Mouse (Mus musculus): ENCODE measurements around the gene Hand1. TPM values are rescaled to one million over a fixed set of nuclear protein-coding genes. Genes with fewer than 3 reads are reported as not detected.

Gene Hand1
- total and polyA plus RNA-seq, 3 experiments = not detected

GRCm38 (mm10) chr11:57841391-57841790, 8.8 kb upstream of the Hand1 start:
- Histone ChIP-seq H3K27me3 (ENCODE audit: control insufficient read depth, insufficient read depth, low read length) (peaks cover 12% of the 10 kb centered on the region), H3K9ac (ENCODE audit: low read depth, low read length) (no peak overlapping the region), H3K79me2 (replicated peaks; ENCODE audit: control insufficient read depth, insufficient read depth, low read length) (no peaks in the 10 kb centered on the region), H3K27ac (no peak overlapping the region), H3K36me3 (ENCODE audit: control insufficient read depth, insufficient read depth, low read length) (no peaks in the 10 kb centered on the region), H3K4me3 (no peak overlapping the region), H3K4me1 (ENCODE audit: control insufficient read depth, insufficient read depth, low read length) (no peaks in the 10 kb centered on the region)
- 59% methylated on average over 7 of the region's 7 CpGs for WGBS
- TF ChIP-seq CTCF (IDR thresholded peaks at IDR 0.05) (no peak), POLR2A (IDR thresholded peaks at IDR 0.05; ENCODE audit: insufficient read depth, low read depth, low read length) (no peak), EP300 (IDR thresholded peaks at IDR 0.05; ENCODE audit: insufficient read depth, low read depth, low read length) (no peak)
- no peak for DNase-seq
- intact Hi-C loops (cut with DNase I) = no loop called here

DNA sequence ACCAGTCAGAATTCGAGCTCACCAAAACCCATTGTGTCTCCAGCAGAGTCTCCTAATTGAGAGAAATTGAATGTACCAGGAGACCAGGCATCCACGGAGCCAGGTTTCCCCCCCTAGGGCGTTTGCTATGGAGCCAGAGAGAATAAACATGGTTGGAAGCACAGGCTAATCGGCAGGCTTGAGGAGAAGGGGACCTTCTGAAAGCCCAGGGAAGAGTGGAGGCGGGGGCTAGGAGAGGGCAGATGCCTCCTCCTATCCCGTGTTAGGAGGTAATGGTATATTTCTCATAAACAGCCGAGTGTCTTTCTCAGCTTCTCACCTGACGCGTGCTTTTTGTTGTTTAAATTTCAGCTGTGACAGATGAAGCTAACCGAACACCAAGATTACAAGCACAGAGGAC, 8.4 kb upstream of the Hand1 start:
- intact Hi-C loops (cut with DNase I) = no loop called here
- Histone ChIP-seq H3K9ac (ENCODE audit: low read depth, low read length) (no peak overlapping the region), H3K27me3 (ENCODE audit: control insufficient read depth, insufficient read depth, low read length) (peaks cover 13% of the 10 kb centered on the region)

DNA sequence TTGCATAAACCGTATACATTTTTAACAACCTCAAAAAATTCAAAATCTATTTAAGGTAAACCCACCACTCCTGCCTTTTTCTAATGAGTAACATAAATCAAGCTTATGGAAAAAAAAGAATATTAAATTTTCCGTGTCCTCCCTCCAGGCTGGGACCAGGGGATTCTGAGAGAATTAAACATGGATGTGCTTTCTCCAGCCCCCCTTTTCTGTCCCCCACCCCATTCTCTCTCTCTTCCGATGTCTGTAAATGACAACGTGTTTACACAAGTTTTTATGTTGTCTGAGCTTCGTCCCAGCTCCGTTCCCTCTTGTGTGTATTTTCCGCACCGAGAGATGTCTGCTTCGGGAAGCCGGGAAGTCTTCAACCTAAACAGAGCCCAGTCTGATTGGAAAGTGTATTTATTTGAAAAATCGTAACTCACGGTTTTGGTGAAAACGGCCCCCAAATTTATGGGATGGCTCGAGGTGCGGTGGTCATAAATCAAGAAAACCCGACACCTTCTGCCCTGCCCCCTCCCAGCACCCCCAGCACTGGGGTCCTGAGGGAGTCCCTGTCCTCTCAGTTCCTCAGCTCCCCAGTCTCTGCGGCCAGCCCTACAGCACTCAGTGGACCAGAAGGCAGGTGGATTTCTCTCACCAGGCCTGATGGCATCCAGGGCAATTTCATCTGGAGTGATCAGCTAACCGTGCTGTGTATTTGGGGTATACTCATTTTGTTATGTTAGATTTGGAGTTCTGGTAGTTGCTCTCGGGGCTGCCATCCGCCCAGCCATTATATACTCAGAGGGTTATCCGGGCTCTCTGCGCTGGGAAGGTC, 5.5 kb upstream of the Hand1 start:
- Histone ChIP-seq H3K36me3 (ENCODE audit: control insufficient read depth, insufficient read depth, low read length) (no peaks in the 10 kb centered on the region), H3K4me3 (no peak overlapping the region), H3K27me3 (ENCODE audit: control insufficient read depth, insufficient read depth, low read length) (peaks cover 24% of the 10 kb centered on the region), H3K4me1 (ENCODE audit: control insufficient read depth, insufficient read depth, low read length) (no peaks in the 10 kb centered on the region), H3K27ac (no peak overlapping the region), H3K9ac (ENCODE audit: low read depth, low read length) (no peak overlapping the region), H3K79me2 (replicated peaks; ENCODE audit: control insufficient read depth, insufficient read depth, low read length) (no peaks in the 10 kb centered on the region)
- WGBS = 32% methylated on average over 22 of the region's 22 CpGs
- no peak for TF ChIP-seq POLR2A (IDR thresholded peaks at IDR 0.05; ENCODE audit: insufficient read depth, low read depth, low read length)
- TF ChIP-seq EP300 (IDR thresholded peaks at IDR 0.05; ENCODE audit: insufficient read depth, low read depth, low read length) = no peak
- no peak for TF ChIP-seq CTCF (IDR thresholded peaks at IDR 0.05)
- DNase-seq = no peak
- intact Hi-C loops (cut with DNase I) = no loop called here

More for the DNA sequence above, 8.4 kb upstream of the Hand1 start:
- 40% methylated on average over 10 of the region's 10 CpGs for WGBS
- H3K36me3 ChIP-seq (ENCODE audit: control insufficient read depth, insufficient read depth, low read length) = no peaks in the 10 kb centered on the region
- H3K27ac ChIP-seq = no peak overlapping the region
- no peak for TF ChIP-seq EP300 (IDR thresholded peaks at IDR 0.05; ENCODE audit: insufficient read depth, low read depth, low read length)
- TF ChIP-seq POLR2A (IDR thresholded peaks at IDR 0.05; ENCODE audit: insufficient read depth, low read depth, low read length) = no peak
- no peak for TF ChIP-seq CTCF (IDR thresholded peaks at IDR 0.05)
- H3K4me3 ChIP-seq = no peak overlapping the region
- no peaks in the 10 kb centered on the region for H3K79me2 ChIP-seq (replicated peaks; ENCODE audit: control insufficient read depth, insufficient read depth, low read length)
- no peak for DNase-seq
- H3K4me1 ChIP-seq (ENCODE audit: control insufficient read depth, insufficient read depth, low read length) = no peaks in the 10 kb centered on the region

GRCm38 (mm10) chr11:57836872-57837680, 4.5 kb upstream of the Hand1 start:
- Histone ChIP-seq H3K27me3 (ENCODE audit: control insufficient read depth, insufficient read depth, low read length) (peaks cover 28% of the 10 kb centered on the region), H3K27ac (no peak overlapping the region), H3K4me3 (no peak overlapping the region), H3K36me3 (ENCODE audit: control insufficient read depth, insufficient read depth, low read length) (no peaks in the 10 kb centered on the region), H3K9ac (ENCODE audit: low read depth, low read length) (no peak overlapping the region), H3K79me2 (replicated peaks; ENCODE audit: control insufficient read depth, insufficient read depth, low read length) (no peaks in the 10 kb centered on the region), H3K4me1 (ENCODE audit: control insufficient read depth, insufficient read depth, low read length) (no peaks in the 10 kb centered on the region)
- 10% methylated on average over 38 of the region's 38 CpGs for WGBS
- TF ChIP-seq EP300 (IDR thresholded peaks at IDR 0.05; ENCODE audit: insufficient read depth, low read depth, low read length) = no peak
- no peak for TF ChIP-seq POLR2A (IDR thresholded peaks at IDR 0.05; ENCODE audit: insufficient read depth, low read depth, low read length)
- TF ChIP-seq CTCF (IDR thresholded peaks at IDR 0.05) = no peak
- intact Hi-C loops (cut with DNase I) = no loop called here
- no peak for DNase-seq

GRCm38 (mm10) chr11:57836401-57836800, 3.8 kb upstream of the Hand1 start:
- Histone ChIP-seq H3K79me2 (replicated peaks; ENCODE audit: control insufficient read depth, insufficient read depth, low read length) (no peaks in the 10 kb centered on the region), H3K27ac (no peak overlapping the region), H3K36me3 (ENCODE audit: control insufficient read depth, insufficient read depth, low read length) (no peaks in the 10 kb centered on the region), H3K27me3 (ENCODE audit: control insufficient read depth, insufficient read depth, low read length) (peaks cover 29% of the 10 kb centered on the region), H3K9ac (ENCODE audit: low read depth, low read length) (no peak overlapping the region), H3K4me1 (ENCODE audit: control insufficient read depth, insufficient read depth, low read length) (no peaks in the 10 kb centered on the region), H3K4me3 (no peak overlapping the region)
- TF ChIP-seq EP300 (IDR thresholded peaks at IDR 0.05; ENCODE audit: insufficient read depth, low read depth, low read length) = no peak
- TF ChIP-seq CTCF (IDR thresholded peaks at IDR 0.05) = no peak
- TF ChIP-seq POLR2A (IDR thresholded peaks at IDR 0.05; ENCODE audit: insufficient read depth, low read depth, low read length) = no peak
- DNase-seq = no peak
- intact Hi-C loops (cut with DNase I) = no loop called here
- WGBS = 32% methylated on average over 9 of the region's 9 CpGs

DNA sequence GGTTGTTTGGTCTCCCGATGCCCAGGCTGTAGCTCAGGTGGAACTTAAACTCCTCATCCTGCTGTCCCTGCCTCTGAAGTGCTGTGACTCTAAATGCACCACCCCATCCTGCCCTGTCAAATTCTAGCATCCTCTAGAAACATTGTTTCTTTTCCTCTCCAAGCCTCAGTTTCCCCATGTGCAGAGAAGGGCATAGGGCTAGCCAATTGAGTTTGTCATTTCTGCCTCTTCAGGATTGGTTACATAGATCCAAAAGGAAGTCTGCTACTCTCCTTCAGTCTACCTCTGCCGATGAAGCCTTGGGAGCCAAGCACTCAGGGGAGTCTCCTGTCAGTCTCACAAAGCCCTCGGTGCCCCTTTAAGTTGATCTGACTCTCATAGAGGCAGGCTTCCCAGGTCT, 3.3 kb upstream of the Hand1 start:
- intact Hi-C loops (cut with DNase I) = no loop called here
- H3K27ac ChIP-seq = no peak overlapping the region
- H3K4me1 ChIP-seq (ENCODE audit: control insufficient read depth, insufficient read depth, low read length) = no peaks in the 10 kb centered on the region
- TF ChIP-seq CTCF (IDR thresholded peaks at IDR 0.05) = no peak
- TF ChIP-seq EP300 (IDR thresholded peaks at IDR 0.05; ENCODE audit: insufficient read depth, low read depth, low read length) = no peak
- no peak for TF ChIP-seq POLR2A (IDR thresholded peaks at IDR 0.05; ENCODE audit: insufficient read depth, low read depth, low read length)
- no peak overlapping the region for H3K4me3 ChIP-seq
- DNase-seq = no peak
- no peak overlapping the region for H3K9ac ChIP-seq (ENCODE audit: low read depth, low read length)
- H3K27me3 ChIP-seq (ENCODE audit: control insufficient read depth, insufficient read depth, low read length) = peaks cover 30% of the 10 kb centered on the region
- no peaks in the 10 kb centered on the region for H3K79me2 ChIP-seq (replicated peaks; ENCODE audit: control insufficient read depth, insufficient read depth, low read length)
- H3K36me3 ChIP-seq (ENCODE audit: control insufficient read depth, insufficient read depth, low read length) = no peaks in the 10 kb centered on the region
- WGBS = 36% methylated on average over 3 of the region's 3 CpGs
